Mouse (Mus musculus) stomach, embryonic 14.5 days (tissue): ENCODE results near the gene Rpp25l. TPM values are rescaled to one million over a fixed set of nuclear protein-coding genes. Genes with fewer than 3 reads are reported as not detected.
"Not testable (repeated sequence)": the region's sequence is repeated elsewhere in the genome, so short reads cannot be mapped to it uniquely, and the experiment has no call there.

Source experiments
- ATAC-seq: fragments of 200-750 bp; cut with Nextera tagmentation; 2 replicates; pipeline ENCODE4 v1.8.0; 2017; ENCODE audit warnings: low read depth, moderate TSS enrichment; ENCODE audit not compliant: insufficient number of reproducible peaks, insufficient read depth, low FRiP score
- H3K27ac ChIP-seq: fragments of 300-500 bp; sonication (generic); 2 replicates; pipeline ENCODE4 v1.5.1; 2014; ENCODE audit warnings: mild to moderate bottlenecking, low read length, moderate library complexity, mixed read lengths
- H3K27me3 ChIP-seq: fragments of 300-500 bp; sonication (generic); 2 replicates; pipeline ENCODE4 v1.6.1; 2014; ENCODE audit warnings: low read length, control low read depth, mixed read lengths; ENCODE audit not compliant: control insufficient read depth, insufficient read depth
- H3K36me3 ChIP-seq: fragments of 300-500 bp; sonication (generic); 2 replicates; pipeline ENCODE4 v1.6.1; 2014; ENCODE audit warnings: mild to moderate bottlenecking, control low read depth, low read length, moderate library complexity, mixed read lengths; ENCODE audit not compliant: control insufficient read depth, insufficient read depth
- H3K4me1 ChIP-seq: fragments of 300-500 bp; sonication (generic); 2 replicates; pipeline ENCODE4 v1.6.1; 2014; ENCODE audit warnings: low read length, control low read depth, mixed read lengths; ENCODE audit not compliant: control insufficient read depth, insufficient read depth
- H3K4me2 ChIP-seq: fragments of 300-500 bp; sonication (generic); replicated peaks from 2 replicates; pipeline ENCODE4 v1.6.1; 2014; ENCODE audit warnings: low read depth, low read length, control low read depth
- H3K4me3 ChIP-seq: fragments of 300-500 bp; sonication (generic); 2 replicates; pipeline ENCODE4 v1.5.1; 2014; ENCODE audit warnings: low read depth, low read length, control low read depth
- H3K9ac ChIP-seq: fragments of 300-500 bp; sonication (generic); replicated peaks from 2 replicates; pipeline ENCODE4 v1.6.1; 2014; ENCODE audit warnings: low read depth, mild to moderate bottlenecking, control low read depth, low read length, moderate library complexity, mixed read lengths
- H3K9me3 ChIP-seq: fragments of 300-500 bp; sonication (generic); 2 replicates; pipeline ENCODE4 v1.6.1; 2016; ENCODE audit warnings: low read depth, low read length, control low read depth; ENCODE audit not compliant: control insufficient read depth
- WGBS: fragments of 180-500 bp; shearing (Covaris S2); extraction: QIAGEN DNeasy Blood & Tissue Kit; methylation state at CpG from one replicate; pipeline ENCODE4 v1.1.7; 2014; 5-methylcytosine and 5-hydroxymethylcytosine counted together
- polyA plus RNA-seq: library from polyadenylated mRNA; unstranded; fragments of >200 nt; fragmentation: Nextera tagmentation; extraction: Ambion mirVana; gene quantifications from 2 replicates; pipeline ENCODE4 v1.2.1, GENCODE M21; 2014

The Rpp25l gene
- polyA plus RNA-seq, 1 experiment from 2014 or later, result 71.5 TPM

DNA sequence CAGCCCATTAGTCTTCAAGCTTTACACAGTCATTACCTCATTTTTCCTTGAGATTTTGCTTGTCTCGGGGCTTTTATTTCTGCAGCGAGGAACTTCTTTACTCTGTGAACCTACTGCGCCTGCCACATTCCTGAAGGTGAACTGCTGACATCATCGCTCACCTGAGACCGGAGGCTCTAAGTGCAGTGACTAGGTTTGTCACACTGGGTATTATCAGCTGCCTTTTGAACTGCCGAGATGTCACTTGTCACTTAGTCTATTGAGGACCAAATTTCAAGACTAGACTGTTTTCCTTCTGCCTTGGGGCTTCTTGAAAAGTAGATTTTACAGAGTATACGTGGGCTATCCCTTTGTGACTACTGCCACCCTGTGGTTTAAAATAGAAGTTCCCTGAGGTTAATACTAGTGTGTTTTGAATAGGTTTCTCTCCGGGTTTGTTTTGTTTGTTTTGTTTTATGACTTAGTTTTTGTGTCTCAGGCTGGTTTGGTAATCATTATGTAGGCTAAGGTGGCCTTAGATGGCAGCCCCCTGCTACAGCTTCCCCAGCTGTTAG is 5.1 kb downstream of the Rpp25l start:
- peaks cover 14% of the 10 kb centered on the region for H3K4me1 ChIP-seq
- no peak overlapping the region for H3K27ac ChIP-seq
- 34% methylated on average over 8 of the region's 8 CpGs for WGBS
- ATAC-seq, result no peak
- H3K9ac ChIP-seq, result no peak overlapping the region
- H3K4me2 ChIP-seq, result no peak overlapping the region
- no peak overlapping the region for H3K4me3 ChIP-seq
- H3K9me3 ChIP-seq, result no peaks in the 10 kb centered on the region
- no peaks in the 10 kb centered on the region for H3K27me3 ChIP-seq
- 0 out of 2 replicates have a peak, but pooled peaks cover 10% of the 10 kb centered on the region for H3K36me3 ChIP-seq

DNA sequence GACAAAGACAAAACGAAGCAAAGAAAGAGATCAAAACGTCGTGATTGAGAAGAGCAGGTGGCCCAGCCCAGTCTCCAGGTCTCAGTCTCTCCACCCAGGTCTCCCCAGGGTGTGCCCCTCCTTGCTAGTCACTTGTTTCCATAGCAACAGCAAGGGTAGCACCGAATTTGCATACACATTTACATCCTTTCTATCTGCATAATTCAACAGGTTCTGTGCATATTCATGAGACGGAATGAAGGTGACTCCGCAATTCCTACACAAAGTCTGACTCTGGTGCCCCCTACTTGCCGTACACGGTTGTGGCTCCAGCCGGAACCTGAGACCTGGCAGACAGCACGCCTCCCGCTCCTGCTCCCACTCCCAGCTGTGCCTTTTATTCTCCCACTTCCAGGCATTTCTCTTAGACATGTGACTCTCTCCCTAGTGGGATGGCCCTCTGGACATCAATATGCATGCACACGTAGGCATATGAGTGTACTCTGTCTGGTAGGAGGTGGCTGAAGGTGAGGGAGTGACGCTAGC is 6.3 kb downstream of the Rpp25l start:
- Histone ChIP-seq H3K4me1 (peaks cover 8% of the 10 kb centered on the region), H3K9ac (no peak overlapping the region), H3K9me3 (no peaks in the 10 kb centered on the region), H3K4me3 (no peak overlapping the region), H3K36me3 (0 out of 2 replicates have a peak, but pooled peaks cover 10% of the 10 kb centered on the region), H3K4me2 (no peak overlapping the region), H3K27ac (no peak overlapping the region), H3K27me3 (no peaks in the 10 kb centered on the region)
- ATAC-seq, result peak; percentile 33; the same call in 1 of the 2 replicates
- 2% methylated on average over 13 of the region's 13 CpGs for WGBS

- no peaks in the 10 kb centered on the region for H3K27me3 ChIP-seq
- H3K4me2 ChIP-seq, result no peak overlapping the region
- no peak overlapping the region for H3K9ac ChIP-seq
- no peak for ATAC-seq
- no peak overlapping the region for H3K4me3 ChIP-seq
- H3K4me1 ChIP-seq, result peaks cover 4% of the 10 kb centered on the region; the same call in 1 of the 2 replicates
- no peaks in the 10 kb centered on the region for H3K9me3 ChIP-seq
- no peak overlapping the region for H3K27ac ChIP-seq
- H3K36me3 ChIP-seq, result 0 out of 2 replicates have a peak, but pooled peaks cover 4% of the 10 kb centered on the region
- 66% methylated on average over 19 of the region's 19 CpGs for WGBS
Measured at GRCm38 (mm10) chr4:41705922-41706754, 7.2 kb downstream of the Rpp25l start.

GRCm38 (mm10) chr4:41704651-41705050 is 8.7 kb downstream of the Rpp25l start:
- H3K9me3 ChIP-seq, result no peaks in the 10 kb centered on the region
- H3K27ac ChIP-seq, result no peak overlapping the region
- H3K4me3 ChIP-seq, result no peak overlapping the region
- H3K4me2 ChIP-seq, result no peak overlapping the region
- H3K4me1 ChIP-seq, result peaks cover 4% of the 10 kb centered on the region; the same call in 1 of the 2 replicates
- H3K36me3 ChIP-seq, result no peaks in the 10 kb centered on the region
- no peak overlapping the region for H3K9ac ChIP-seq
- no peaks in the 10 kb centered on the region for H3K27me3 ChIP-seq
- ATAC-seq, result no peak
- 6% methylated on average over 5 of the region's 5 CpGs for WGBS

DNA sequence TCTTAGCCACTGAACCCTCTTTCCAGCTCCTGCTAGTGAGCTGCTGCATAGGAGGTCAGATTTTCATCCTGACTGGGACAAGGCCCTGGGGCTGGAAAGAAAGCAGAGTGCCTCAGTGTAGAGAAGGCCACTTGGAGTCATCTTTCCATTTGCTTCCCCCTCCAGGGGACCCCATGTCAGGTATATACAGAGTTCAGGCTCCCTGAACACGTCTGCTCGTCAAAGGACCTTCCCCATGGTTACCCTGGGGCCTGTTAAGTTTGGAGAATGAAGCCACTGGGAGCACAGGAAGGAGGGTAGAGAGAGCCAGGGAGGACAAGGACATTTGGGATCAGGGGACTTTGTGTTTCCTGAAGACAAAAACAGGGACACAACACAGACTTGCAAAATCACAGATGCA is 11.1 kb downstream of the Rpp25l start:
- H3K4me3 ChIP-seq, H3K36me3 ChIP-seq, H3K4me1 ChIP-seq, H3K9ac ChIP-seq, ATAC-seq, H3K9me3 ChIP-seq, H3K4me2 ChIP-seq, H3K27me3 ChIP-seq, H3K27ac ChIP-seq: not testable (repeated sequence)
- WGBS, result 64% methylated on average over 2 of the region's 2 CpGs

- not testable (repeated sequence) for ATAC-seq, H3K27ac ChIP-seq, H3K36me3 ChIP-seq, H3K4me2 ChIP-seq, H3K4me3 ChIP-seq, H3K27me3 ChIP-seq, H3K9ac ChIP-seq, H3K4me1 ChIP-seq, H3K9me3 ChIP-seq
- 75% methylated on average over 1 of the region's 8 CpGs for WGBS
Measured at GRCm38 (mm10) chr4:41700224-41700623, 13.1 kb downstream of the Rpp25l start.

GRCm38 (mm10) chr4:41699783-41700182 is 13.6 kb downstream of the Rpp25l start, which contains the start of gene Il11ra1:
Il11ra1 (plus strand) TSS chr4:41699989.
- WGBS, result 69% methylated on average over 10 of the region's 10 CpGs
- H3K4me3 ChIP-seq, H3K27ac ChIP-seq, H3K4me2 ChIP-seq, H3K36me3 ChIP-seq, H3K27me3 ChIP-seq, ATAC-seq, H3K9ac ChIP-seq, H3K9me3 ChIP-seq, H3K4me1 ChIP-seq: not testable (repeated sequence)

- H3K4me3 ChIP-seq, H3K4me2 ChIP-seq, H3K9ac ChIP-seq, H3K36me3 ChIP-seq, H3K4me1 ChIP-seq, H3K27ac ChIP-seq, ATAC-seq, H3K9me3 ChIP-seq, H3K27me3 ChIP-seq: not testable (repeated sequence)
- WGBS, result 8% methylated on average over 17 of the region's 32 CpGs
Measured at GRCm38 (mm10) chr4:41698421-41699016, 14.8 kb downstream of the Rpp25l start.
